Mouse (Mus musculus) ES-Bruce4 (cell line): ENCODE measurements around the gene Inpp4a.

ENCODE experiments used
- CTCF ChIP-seq: IDR thresholded peaks from one replicate; pipeline ENCODE4 v1.8.1; 2011; ENCODE audit warnings: low read depth, low read length
- EP300 ChIP-seq: IDR thresholded peaks from 2 replicates; pipeline ENCODE4 v1.6.1; 2011; ENCODE audit warnings: low read depth, low read length; ENCODE audit not compliant: insufficient read depth
- POLR2A ChIP-seq: IDR thresholded peaks from one replicate; pipeline ENCODE4 v1.8.1; 2011; ENCODE audit warnings: low read length; ENCODE audit not compliant: insufficient read depth

GRCm38 (mm10) chr1:37362721-37363120 lies 63.1 kb downstream of the Inpp4a start:
- no peak for TF ChIP-seq CTCF
- TF ChIP-seq POLR2A, result no peak
- TF ChIP-seq EP300, result no peak
